Mouse (Mus musculus) heart, embryonic 12.5 days (tissue): ENCODE measurements around the gene Hif1an. TPM values are rescaled to one million over a fixed set of nuclear protein-coding genes. Genes with fewer than 3 reads are reported as not detected.

Source experiments
- polyA plus RNA-seq: library from polyadenylated mRNA; unstranded; fragments of >200 nt; fragmentation: Nextera tagmentation; extraction: Ambion mirVana; gene quantifications from 2 replicates; pipeline ENCODE4 v1.2.1, GENCODE M21; 2016

Hif1an gene
- polyA plus RNA-seq, 1 experiment from 2014 or later: 40.8 TPM

Other genes with a start within 250 kb of the Hif1an start
- gene Scd4, start 229.8 kb upstream of the Hif1an start, polyA plus RNA-seq: 0.29 and 0.42 TPM in 2 replicates
- gene Scd1, start 155.0 kb upstream of the Hif1an start, polyA plus RNA-seq: 1.1 and 1.2 TPM in 2 replicates
- not detected in 2 replicates for gene Wnt8b, start 69.4 kb upstream of the Hif1an start, polyA plus RNA-seq
- 1.5 and 2.1 TPM in 2 replicates for gene Sec31b, start 17.0 kb upstream of the Hif1an start, polyA plus RNA-seq
- gene Gm20538, start 10.0 kb upstream of the Hif1an start, polyA plus RNA-seq: not detected in 2 replicates
- gene Ndufb8, start 7.4 kb upstream of the Hif1an start, polyA plus RNA-seq: 824 and 832 TPM in 2 replicates
- not detected in 2 replicates for gene Pax2, start 193.2 kb downstream of the Hif1an start, polyA plus RNA-seq